In the genomic region with DNA sequence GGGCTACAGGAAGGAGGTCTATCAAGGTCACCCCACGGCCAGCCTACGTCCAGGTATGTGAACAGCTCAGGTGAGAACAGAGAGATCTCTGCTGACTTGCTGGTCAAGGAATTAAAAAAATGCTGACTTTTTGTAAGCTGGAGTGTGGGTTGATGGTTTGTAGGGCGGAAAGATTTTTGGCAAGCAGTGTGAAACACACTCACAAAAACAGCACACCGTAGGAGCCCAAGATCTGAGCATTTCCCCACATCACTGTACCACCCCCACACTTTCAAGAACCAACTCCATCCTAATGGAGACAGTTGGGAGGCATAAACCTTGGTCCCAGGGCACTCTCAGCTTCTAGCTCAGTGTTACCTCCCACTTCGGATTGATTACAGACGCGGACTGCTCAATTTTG, we compare ENCODE assay signal across 25 mouse cellular contexts.
DNase-seq lines count a peak whose midpoint lies in the region; ATAC-seq and TF ChIP-seq lines count a peak whose summit lies in the region.
"Had no signal": no experiment of that assay in that cellular context is flagged by ENCODE, and none has a peak within 500 bp of the region (broad histone marks: within the 10 kb centered on the region; RNA-seq: fewer than 3 reads in every experiment).

No protein-coding gene starts in this region.

- H3K4me1 ChIP-seq in kidney, embryonic 14.5 days (ENCODE audit: control insufficient read depth, insufficient read depth, low read length) = peaks cover 20% of the 10 kb centered on the region
- H3K4me1 ChIP-seq in limb, embryonic 14.5 days (ENCODE audit: control insufficient read depth, insufficient read depth, low read length) = peaks cover 26% of the 10 kb centered on the region

- peaks cover 11% of the 10 kb centered on the region for H3K27me3 ChIP-seq in kidney, embryonic 14.5 days (ENCODE audit: control insufficient read depth, insufficient read depth, low read length)
- H3K27me3 ChIP-seq in limb, embryonic 14.5 days (ENCODE audit: control insufficient read depth, insufficient read depth, low read length) = peaks cover 8% of the 10 kb centered on the region; the same call in 1 of the 2 replicates
- H3K27me3 ChIP-seq: CH12.LX; embryonic facial prominence, embryonic 12.5 days had no signal

- H3K9ac ChIP-seq in kidney, embryonic 14.5 days (ENCODE audit: low read depth, low read length) = no peak overlapping the region
- H3K9ac ChIP-seq in limb, embryonic 14.5 days (ENCODE audit: low read depth, low read length, severe bottlenecking) = no peak overlapping the region
- H3K9ac ChIP-seq: embryonic facial prominence, embryonic 12.5 days; forebrain, embryonic 13.5 days; hindbrain, embryonic 14.5 days; liver, postnatal 0 days; midbrain, embryonic 15.5 days had no signal

- 43% methylated on average over 7 of the region's 7 CpGs for WGBS in kidney, embryonic 14.5 days
- WGBS in limb, embryonic 14.5 days = 34% methylated on average over 7 of the region's 7 CpGs

- ATAC-seq in kidney, embryonic 14.5 days (ENCODE audit: low FRiP score, low TSS enrichment) = no peak; the same call in 1 of the 2 replicates
- ATAC-seq in limb, embryonic 14.5 days (ENCODE audit: low FRiP score, low read depth) = peak; percentile 30
- ATAC-seq: forebrain, embryonic 13.5 days; inflammation-experienced regulatory T-cells, adult 6 months; liver, postnatal 0 days; lung, postnatal 0 days; midbrain, embryonic 15.5 days had no signal

- no peak overlapping the region for H3K4me2 ChIP-seq in kidney, embryonic 14.5 days (replicated peaks; ENCODE audit: low read depth, low read length)
- no peak overlapping the region for H3K4me2 ChIP-seq in limb, embryonic 14.5 days (replicated peaks; ENCODE audit: low read depth, low read length, severe bottlenecking)
- H3K4me2 ChIP-seq: embryonic facial prominence, embryonic 12.5 days; forebrain, embryonic 13.5 days; hindbrain, embryonic 14.5 days; liver, embryonic 11.5 days; midbrain, embryonic 15.5 days; neural tube, embryonic 13.5 days had no signal

- no peak for DNase-seq in kidney, adult 11 months
- DNase-seq in right cerebral cortex, adult 2 months (ENCODE audit: low spot score in 2 of 2) = peak; percentile 36 to 40
- DNase-seq in right cerebral cortex, postnatal 4 days = no peak
- no peak for DNase-seq in limb, embryonic 14.5 days (ENCODE audit: low spot score)
- no peak for DNase-seq in thymus, postnatal 36 days
- no peak for DNase-seq in thymus, adult 18-20 months
- DNase-seq: adrenal gland, adult 2 months; B cell, adult 2 months; cerebellum, adult 11-12 months; heart, postnatal 4 days; kidney, adult 2 months; liver, postnatal 0 days; thymus, adult 2 months had no signal

- H3K27ac ChIP-seq in kidney, embryonic 14.5 days (ENCODE audit: low read depth, low read length) = 0 out of 2 replicates have a peak overlapping the region, but pooled peaks have one; percentile 9
- no peak overlapping the region; the same call in 1 of the 2 replicates for H3K27ac ChIP-seq in limb, embryonic 14.5 days (replicated peaks; ENCODE audit: low read depth, low read length)
- H3K27ac ChIP-seq: embryonic facial prominence, embryonic 12.5 days; hindbrain, embryonic 14.5 days; macrophage; neural tube, embryonic 13.5 days had no signal

- no peak for TF ChIP-seq POLR2A in limb, embryonic 14.5 days (IDR thresholded peaks at IDR 0.05; ENCODE audit: borderline replicate concordance, extremely low read depth, insufficient read depth, insufficient read length)

- H3K9me3 ChIP-seq in kidney, embryonic 14.5 days (ENCODE audit: control insufficient read depth, low read length) = no peaks in the 10 kb centered on the region
- no peaks in the 10 kb centered on the region for H3K9me3 ChIP-seq in limb, embryonic 14.5 days (ENCODE audit: control insufficient read depth, low read length)
- H3K9me3 ChIP-seq: embryonic facial prominence, embryonic 12.5 days; forebrain, embryonic 13.5 days; G1E; midbrain, embryonic 15.5 days; neural tube, embryonic 13.5 days had no signal

- no peak overlapping the region for H3K4me3 ChIP-seq in kidney, embryonic 14.5 days (ENCODE audit: low read length)
- H3K4me3 ChIP-seq in limb, embryonic 14.5 days (replicated peaks; ENCODE audit: low read length) = no peak overlapping the region
- H3K4me3 ChIP-seq: embryonic facial prominence, embryonic 12.5 days; forebrain, embryonic 13.5 days; midbrain, embryonic 15.5 days; neural tube, embryonic 13.5 days had no signal

- H3K36me3 ChIP-seq in kidney, embryonic 14.5 days (ENCODE audit: control insufficient read depth, insufficient read depth, low read length) = no peaks in the 10 kb centered on the region
- no peaks in the 10 kb centered on the region for H3K36me3 ChIP-seq in limb, embryonic 14.5 days (ENCODE audit: control insufficient read depth, insufficient read depth, low read length)
- H3K36me3 ChIP-seq: embryonic facial prominence, embryonic 12.5 days; G1E; midbrain, embryonic 15.5 days; neural tube, embryonic 13.5 days had no signal

Comparison
In these comparisons a context has a peak if more than half of its experiments do, and no peak if none do; other contexts are left out.
1. DNase-seq: peak in right cerebral cortex, adult 2 months (2 of 2); none in kidney, adult 11 months (single experiment), right cerebral cortex, postnatal 4 days (single experiment), limb, embryonic 14.5 days (single experiment), thymus, postnatal 36 days (0 of 2) and thymus, adult 18-20 months (0 of 2).